Mouse (Mus musculus) common myeloid progenitor, adult 5-6 weeks (primary cell): ENCODE results near the gene Abraxas2. TPM values are rescaled to one million over a fixed set of nuclear protein-coding genes. Genes with fewer than 3 reads are reported as not detected.

Experiments used
- ATAC-seq: replicated peaks from 2 replicates; pipeline ENCODE4 v1.8.0; 2016; ENCODE audit warnings: low read depth, mild to moderate bottlenecking, moderate TSS enrichment, inconsistent platforms; ENCODE audit not compliant: poor library complexity, severe bottlenecking
- total RNA-seq: library from RNA; stranded (forward); fragments of 200-1000, 187-1606 nt; gene quantifications from 2 replicates; pipeline ENCODE4 v1.2.3, GENCODE M21; 2017

Abraxas2 gene
- total RNA-seq, result 37.6 and 41.9 TPM in 2 replicates

DNA sequence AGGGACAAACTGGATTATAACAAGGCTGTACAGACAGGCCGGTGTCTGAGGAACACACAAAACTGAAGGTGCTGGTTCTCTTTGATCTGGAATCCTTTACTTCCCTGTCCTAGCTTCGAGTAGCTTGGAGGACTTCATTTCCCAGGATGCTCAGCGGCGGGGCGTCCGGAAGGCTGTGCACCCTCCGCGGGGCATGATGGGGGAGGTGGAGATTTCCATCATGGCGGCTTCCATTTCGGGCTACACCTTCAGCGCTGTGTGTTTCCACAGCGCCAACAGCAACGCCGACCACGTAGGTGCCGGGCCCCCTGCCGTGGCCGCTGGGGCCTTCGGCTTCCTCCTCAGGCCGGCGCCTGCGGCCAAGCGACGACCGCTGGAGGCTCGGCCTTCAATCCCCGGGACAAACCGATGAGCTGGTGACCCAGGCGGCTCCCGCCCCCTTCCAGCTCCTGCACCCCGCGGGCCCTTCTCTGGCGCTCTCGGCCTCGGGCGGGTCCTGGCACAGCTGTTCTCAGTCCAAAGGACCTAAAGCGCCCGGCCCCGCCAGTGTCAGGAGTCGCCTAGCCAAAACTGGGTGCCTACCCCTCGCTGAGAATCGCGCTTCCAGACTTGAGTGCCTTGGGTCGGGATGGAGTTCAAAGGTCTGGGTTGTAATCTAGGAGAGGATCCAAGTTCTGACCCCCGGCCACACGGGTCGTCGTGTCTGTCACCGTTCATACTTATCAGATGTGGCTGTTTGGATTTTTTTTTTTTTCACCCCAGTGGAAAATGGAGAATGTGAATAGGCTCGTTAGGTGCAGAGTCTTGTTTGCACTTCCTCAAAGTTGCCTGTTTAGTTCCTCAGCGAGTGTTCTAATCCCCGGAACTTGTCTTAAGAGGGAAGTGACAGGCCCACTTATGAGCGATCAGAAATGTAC, at the start of gene Abraxas2:
Gene Abraxas2, plus strand, starts transcription at position 184 of the 917 bp plus-strand sequence.
- ATAC-seq, result peak; percentile 97

DNA sequence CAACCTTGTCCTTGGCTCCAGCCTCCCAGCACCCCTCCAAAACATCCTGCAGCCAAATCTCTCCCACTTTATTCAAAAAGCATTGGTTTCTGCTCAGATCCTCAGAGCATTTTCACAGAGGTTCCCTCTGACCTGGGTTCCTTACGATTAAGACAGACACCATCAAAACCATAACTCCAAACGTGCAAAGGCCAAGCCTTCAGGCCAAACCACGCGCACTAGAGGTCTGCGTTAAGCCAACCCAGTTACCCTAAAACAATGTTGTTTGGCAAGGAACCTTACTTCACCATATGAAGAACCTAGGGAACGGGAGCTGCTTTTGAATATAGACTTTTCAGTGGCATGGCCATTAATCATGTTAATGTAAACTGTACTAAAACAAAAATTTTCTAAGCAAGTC, 49.3 kb upstream of the Abraxas2 start:
- ATAC-seq, result no peak

DNA sequence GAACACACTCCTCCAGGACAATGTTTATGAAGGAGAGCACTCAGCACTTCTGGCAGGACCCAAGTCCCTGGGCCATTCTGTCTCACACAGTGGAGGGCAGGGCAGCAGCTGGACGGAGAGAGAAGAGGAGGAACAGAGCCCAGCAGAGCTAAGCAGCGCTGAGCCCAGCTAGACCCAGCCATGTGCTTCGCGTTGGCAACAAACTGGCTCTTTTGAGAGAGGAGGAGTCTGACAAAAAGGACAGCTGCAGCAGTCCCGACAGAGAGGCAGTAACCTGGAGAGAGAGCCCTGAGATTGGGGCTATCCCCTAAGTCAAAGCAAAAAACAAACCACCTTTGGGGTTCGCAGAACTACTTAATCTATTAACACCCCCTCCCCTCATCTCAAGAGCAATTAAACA, 48.7 kb upstream of the Abraxas2 start:
- no peak for ATAC-seq

DNA sequence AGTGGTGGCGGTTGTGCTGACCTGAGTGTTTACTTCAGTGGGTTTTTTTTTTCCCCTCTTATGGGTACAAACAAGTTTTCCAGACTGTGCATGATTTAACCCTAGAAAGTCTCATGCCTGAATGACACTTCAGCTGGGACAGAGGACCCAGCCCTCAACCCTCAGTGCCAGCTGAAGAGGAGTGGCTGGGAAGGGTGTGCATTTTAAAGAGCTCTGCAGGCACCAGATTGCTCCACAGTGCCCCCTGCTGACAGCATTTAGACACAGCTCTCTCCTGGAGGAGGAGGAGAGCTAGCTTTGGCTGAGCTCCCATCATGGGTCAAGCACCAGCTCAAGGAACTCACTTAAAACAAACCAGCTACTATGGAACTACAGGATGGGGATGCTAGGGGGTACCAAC, 48.1 kb upstream of the Abraxas2 start:
- ATAC-seq, result peak; percentile 64

DNA sequence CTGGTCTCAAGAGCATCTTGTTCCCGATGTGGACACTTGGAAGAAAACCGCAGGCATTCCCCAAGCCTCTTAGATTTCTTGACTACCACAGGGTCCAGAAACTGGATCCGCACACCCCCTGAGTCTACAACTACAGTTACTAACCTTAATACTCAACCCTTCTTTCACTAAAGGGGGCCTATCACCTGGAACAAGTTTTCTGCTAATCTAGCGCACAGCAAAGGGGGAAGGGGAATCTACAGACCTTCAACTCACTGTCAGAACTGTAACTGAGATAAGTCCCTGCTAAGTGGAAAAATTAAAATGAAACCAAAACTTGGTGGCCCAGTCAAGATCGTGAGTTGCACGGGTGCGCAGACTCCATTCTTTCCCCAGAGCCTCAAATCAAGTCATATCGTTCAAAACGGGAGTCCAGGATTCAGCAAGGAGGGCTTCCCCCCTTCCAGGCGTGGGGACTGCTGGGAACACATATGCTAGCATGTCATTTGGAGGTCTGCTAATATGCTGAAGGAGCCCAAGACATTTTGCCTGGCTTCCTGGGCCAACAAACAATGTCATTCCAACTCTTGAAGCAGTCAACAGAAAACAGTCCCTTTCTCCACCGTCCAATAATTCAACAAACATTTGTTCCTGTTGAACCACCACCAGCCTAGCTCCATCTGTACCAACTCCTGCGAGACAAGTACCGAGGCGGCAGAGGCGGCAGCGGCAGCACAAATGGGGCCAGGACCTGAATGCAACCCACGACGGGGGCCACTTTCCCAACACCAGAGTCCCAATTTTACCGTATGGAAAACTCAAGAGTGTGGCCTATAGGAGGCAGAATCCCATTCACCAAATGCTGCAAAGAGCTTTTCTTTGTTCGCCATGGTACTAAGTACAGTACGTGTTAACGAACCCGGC, 47.1 kb upstream of the Abraxas2 start:
- ATAC-seq, result peak; percentile 34; the same call in 1 of the 2 replicates

DNA sequence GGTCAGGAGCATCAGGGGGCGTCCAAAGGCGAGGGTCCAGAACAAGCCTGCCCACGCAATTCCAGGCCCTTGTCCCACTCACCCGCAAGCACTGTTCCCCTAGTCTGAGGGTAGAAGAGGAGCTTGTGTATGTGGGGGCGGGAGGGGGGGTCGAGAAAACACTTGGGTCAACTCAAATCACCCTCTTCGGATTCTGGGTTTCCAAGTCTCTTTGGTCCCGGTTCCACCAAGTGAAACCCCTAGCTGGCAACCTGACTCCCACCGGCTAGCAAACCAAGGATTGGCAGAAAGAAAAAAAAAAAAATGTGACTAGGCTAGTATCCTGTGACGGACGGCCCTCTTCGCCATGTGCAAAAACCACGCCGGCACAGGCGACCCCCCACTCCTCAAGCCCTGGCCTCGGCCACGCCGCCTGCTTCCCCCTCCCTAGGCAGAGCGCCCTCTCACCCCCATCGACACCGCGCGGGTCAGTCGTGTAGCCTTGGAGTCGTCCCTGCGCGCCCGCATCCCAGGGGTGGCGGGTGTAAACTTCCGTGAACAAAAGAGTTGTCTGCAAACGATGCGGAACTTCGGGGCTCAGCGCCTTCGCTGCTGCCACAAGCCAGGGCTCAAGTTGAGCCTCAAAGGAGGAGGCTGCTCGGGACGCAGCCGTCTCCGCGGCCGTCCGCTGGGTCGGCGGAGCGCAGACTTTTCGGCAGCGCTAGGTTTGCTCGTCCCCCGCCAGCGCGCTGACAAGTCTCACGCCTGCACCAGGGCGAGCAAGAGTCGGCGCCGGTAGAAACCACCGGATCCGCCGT, 46.2 kb upstream of the Abraxas2 start:
- peak; percentile 29 for ATAC-seq

DNA sequence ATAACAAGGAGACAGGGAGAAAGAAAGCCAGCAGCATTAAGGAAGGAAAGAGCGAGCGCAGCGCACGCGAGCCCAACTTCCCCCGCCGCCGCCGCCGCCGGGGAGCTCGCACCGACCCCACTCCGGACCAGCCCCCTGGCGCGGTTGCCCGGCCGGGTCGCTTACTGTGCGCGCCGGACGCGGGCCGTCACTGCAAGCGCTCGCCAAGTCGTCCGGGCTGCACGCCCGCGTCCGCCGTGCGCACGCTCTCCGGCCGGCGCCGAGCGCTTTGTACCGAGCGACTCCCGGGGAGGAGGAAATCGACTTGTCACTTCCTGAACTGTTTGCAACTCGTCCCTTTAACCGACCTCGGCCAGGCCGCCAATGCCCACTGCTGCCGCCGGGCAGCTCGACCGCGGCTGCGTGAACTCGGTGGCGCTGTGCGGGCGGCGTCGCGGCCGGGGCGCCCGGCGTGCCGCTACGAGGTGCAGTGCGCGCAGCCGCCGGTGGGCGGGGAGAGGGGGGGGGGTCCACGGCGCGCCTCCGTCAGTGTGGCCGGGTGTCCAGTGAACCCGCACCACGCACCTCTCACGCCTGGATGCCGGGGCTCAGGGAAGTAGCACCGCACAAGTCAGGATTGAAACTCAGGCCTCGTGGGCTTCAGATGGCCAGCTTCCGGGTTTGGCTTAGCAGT, 45.5 kb upstream of the Abraxas2 start, which contains the start of gene Fam53b:
Gene Fam53b, minus strand, starts transcription at position 471 of the 673 bp plus-strand sequence.
- peak; percentile 17 for ATAC-seq

DNA sequence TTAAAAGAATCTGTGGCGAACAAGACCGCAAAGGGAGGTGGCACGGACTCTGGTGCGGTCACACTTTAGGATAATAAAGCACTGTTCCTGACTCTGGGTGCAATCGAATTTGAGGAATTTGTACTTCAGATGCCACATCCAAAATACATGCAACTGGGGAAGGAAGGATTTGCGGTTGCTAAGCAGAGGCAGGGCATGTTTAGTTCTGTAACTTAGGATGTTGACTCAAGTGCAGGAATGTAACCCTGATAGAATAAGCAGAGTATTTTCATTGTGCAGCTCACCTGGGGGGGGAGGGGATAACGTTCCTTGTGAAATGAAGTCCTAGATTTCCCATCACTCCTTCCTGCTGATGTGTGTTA, 45.0 kb upstream of the Abraxas2 start:
- peak; percentile 20 for ATAC-seq

DNA sequence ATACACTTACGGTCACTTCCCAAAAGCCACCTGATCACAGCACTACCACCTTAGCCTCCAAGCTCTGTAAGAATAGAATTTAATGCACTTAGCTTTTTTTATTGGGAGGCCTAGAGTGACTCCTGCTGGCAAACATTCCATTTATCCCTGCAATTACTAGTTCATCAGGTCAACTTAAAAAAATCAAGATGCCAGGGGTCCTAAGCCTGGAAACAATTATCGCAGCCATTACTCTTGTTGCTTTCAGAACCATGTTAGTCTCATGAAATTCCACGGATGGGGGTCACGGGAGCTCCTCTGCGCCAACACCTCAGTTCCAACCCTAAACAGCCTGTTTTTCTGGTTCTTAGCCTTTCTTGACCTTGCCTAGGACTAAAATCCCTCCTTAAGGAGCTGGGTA, 43.9 kb upstream of the Abraxas2 start:
- ATAC-seq, result no peak

DNA sequence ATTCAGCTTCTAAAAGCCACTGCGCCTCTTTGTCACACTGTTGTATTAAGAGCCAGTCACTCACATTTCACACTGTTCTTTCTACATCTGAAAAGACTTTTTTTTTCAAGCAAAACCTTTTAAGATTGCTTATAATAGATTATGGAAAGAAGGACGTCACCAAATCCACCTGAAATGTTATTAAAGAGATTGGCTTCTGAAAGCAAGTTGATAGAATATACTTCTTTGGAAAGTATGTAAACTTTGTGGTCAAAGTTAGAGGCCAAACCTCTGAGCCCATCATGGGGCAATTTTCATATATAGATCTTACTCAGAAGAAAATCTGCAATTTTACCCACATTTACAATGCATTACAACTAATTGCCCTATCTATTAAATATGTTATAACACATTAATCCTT, 42.5 kb upstream of the Abraxas2 start:
- ATAC-seq, result no peak

DNA sequence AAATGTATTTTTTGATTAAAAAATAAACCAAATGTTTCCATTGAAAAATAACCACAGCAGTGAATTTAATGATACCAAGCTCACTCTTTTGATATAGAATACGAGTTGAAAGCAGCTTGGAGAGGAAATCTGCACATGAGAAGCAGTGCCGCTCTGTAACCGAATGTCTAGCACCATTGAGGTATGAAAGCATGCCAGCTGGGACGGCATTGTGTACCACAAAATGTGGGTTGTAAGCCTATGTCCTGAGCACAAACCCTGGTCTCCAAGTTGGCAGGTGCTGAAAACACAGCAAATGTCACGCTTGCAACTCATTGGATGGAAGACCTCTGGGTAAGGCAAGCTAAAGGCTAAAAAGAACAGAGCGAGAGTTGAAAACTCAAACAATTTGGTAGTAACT, 42.0 kb upstream of the Abraxas2 start:
- ATAC-seq, result no peak

DNA sequence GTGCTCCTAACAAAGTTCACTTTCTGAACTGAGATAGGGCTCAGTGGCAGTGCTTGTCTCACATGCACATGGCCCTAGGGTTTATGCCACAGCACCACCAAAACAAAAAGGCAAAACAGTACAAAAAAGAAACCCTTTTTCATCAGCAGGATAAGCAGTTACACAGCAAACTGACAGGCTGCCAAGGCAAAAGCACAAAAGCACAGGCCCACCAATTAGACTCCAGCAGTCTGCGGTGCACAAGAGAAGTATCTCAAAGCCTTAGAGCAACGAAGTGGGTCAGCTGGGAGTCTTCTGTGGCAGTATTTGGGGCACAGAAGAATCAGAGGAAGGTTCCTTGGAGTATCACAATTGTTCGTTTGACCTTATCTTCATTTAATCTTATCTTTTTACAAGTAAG, 38.3 kb upstream of the Abraxas2 start:
- no peak for ATAC-seq

DNA sequence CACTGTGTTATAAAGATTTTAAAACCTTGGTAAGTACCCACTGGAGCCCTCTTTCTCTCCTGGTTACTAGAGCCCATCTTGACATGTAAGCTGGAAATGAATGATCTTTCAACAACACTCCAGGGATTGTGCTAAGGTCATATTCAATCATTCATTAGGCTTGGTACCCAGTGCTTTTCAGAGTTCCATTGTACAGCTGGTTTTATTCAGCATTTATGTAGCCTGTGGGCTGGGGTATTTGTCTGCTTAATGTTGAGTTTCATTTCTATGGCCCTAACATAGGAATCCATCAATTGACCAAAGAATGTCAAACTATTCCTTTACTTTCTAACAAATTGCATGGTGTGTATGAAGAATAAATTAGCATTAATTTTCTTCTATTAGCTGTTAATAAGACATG, 35.2 kb upstream of the Abraxas2 start:
- ATAC-seq, result no peak

DNA sequence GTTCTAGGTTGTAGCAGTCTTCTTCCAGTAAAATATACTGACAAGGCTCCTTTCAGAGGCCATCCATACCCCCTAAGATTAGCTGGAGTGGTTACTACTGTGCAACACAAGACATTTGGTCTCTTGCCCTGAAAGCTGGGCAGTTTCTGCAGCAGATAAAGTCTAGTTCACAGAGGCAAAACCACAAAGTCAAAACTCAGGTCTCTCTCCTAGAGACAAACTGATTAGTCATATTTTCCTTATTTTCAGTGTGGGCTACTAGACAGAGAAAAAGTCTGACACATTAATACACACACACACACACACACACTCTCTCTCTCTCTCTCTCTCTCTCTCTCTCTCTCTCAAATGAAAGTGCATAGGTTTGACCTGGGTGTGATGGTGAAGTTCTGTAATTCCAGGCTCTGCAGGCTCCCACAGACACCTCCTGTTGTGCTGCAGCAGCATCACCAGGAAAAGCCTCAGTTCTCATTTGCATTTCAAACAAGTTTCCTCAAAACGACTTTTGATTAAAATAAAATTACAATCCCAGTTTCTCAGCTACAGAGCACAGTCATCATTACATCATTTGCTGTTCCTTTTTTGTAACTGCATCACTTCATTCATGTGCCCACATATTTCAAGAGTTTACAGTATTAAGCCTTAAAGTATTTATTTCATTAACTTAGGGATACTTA, 34.5 kb upstream of the Abraxas2 start:
- peak; percentile 74 for ATAC-seq

DNA sequence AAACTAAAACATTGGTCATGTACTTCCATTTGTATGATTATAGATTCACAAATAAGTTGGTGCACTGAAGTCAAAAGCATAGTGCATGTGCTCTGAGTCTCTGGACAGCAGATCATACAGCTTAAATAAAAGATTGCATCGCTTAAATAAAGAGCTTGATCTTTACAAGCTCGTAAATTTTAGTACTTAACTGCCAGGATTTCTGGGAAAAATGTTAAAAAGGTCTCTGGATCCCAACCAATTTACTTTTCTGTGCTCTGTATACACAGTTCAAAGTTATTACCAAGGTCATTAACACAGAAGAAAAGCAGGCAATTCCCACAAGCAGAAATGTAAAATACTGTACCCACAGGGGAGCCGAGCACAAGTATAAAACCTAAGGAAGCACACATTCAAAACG, 28.1 kb upstream of the Abraxas2 start:
- ATAC-seq, result no peak

DNA sequence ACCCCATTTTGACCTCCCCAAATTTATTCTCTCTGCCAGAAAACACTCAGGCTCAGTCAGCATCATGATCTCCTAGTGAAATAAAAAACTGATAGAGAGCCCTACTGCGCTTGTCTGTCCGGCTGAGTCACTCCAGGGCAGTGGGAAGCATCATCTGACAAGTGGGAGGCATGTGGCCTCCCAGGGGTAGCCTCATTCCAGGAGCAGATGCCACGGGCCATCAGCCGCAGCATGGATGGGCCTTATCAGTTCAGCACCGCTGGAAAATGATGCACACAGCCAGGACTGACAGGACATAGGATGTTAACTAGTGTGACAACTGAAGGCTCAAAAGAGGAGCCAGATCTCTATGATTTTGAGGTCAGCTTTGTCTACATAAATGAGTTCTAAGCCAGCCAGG, 17.7 kb upstream of the Abraxas2 start:
- ATAC-seq, result no peak

DNA sequence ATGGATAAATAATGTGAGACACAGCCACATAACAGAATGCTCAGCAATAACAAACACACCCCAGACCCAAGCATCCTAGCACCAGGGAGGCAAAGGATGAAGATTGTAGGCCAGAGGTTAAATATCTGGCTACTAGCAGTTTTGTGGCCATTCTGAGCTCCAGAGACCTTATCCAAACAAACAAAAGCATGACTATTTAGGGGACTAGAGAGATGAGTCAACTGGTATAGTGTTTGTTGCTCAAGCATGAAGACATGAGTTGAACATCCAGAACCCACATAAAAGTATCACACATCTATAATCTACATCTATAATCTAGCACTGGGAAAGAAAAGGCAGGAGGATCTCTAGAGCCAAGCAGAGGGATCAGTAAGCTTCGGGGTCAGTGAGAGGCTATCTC, 16.6 kb upstream of the Abraxas2 start:
- no peak for ATAC-seq

DNA sequence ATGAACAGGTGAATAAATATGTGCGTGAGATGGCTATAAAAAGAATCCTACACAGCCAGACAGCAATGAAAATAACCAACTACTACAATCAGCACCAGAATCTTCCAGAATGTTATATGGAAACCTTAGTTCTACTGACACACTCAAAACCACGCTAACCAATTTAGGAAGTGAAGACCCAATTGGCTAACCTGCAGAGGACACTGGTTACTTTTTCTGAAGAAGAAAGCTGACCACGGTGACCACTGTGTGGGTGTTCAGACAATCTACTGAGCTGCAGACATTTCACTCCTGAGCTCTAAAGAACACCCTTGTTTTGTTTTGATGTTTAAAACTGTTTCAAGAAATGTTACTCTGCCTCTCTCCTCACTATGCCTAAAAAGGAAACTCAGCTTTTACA, 15.9 kb upstream of the Abraxas2 start:
- ATAC-seq, result peak; percentile 77
